In genomic region chr1:155973068-155973718, GRCm38 (mm10) we compare ENCODE assay signal across 8 mouse cellular contexts. TPM values are rescaled to one million over a fixed set of nuclear protein-coding genes. Genes with fewer than 3 reads are reported as not detected.
A peak's percentile ranks its signal among the peaks of the same experiment; 100 is the strongest.
DNase-seq lines count a peak whose midpoint lies in the region; ATAC-seq and TF ChIP-seq lines count a peak whose summit lies in the region.

Cep350 (minus strand) TSS chr1:155973255.

- no peaks in the 10 kb centered on the region; the same call in 1 of the 2 replicates for H3K27me3 ChIP-seq in hindbrain, embryonic 10.5 days (ENCODE audit: insufficient read depth, poor library complexity, severe bottlenecking)
- no peaks in the 10 kb centered on the region for H3K27me3 ChIP-seq in lung, postnatal 0 days (replicated peaks; ENCODE audit: insufficient read depth, low read length)

- no peak for TF ChIP-seq CTCF in lung, postnatal 0 days (IDR thresholded peaks at IDR 0.05)

- peaks cover 31% of the 10 kb centered on the region for H3K4me1 ChIP-seq in hindbrain, embryonic 10.5 days (replicated peaks)
- no peaks in the 10 kb centered on the region for H3K4me1 ChIP-seq in lung, postnatal 0 days (ENCODE audit: insufficient read depth, low read depth, low read length)

- no peak for TF ChIP-seq EP300 in lung, postnatal 0 days (IDR thresholded peaks at IDR 0.05)

- H3K36me3 ChIP-seq in hindbrain, embryonic 10.5 days, result no peaks in the 10 kb centered on the region
- no peaks in the 10 kb centered on the region for H3K36me3 ChIP-seq in lung, postnatal 0 days (ENCODE audit: insufficient read depth, low read length)

- WGBS in hindbrain, embryonic 10.5 days, result under 1% methylated on average over 48 of the region's 57 CpGs
- 3% methylated on average over 43 of the region's 57 CpGs for WGBS in lung, postnatal 0 days

- DNase-seq in MN1 (ENCODE audit: low spot score), result peak; percentile 99
- DNase-seq in cerebellum, adult 9-10 months, result peak; percentile 97
- DNase-seq in hindbrain, embryonic 10.5 days (ENCODE audit: low spot score), result peak; percentile 99
- DNase-seq in layer of hippocampus, adult 9-11 months, result peak; percentile 97
- DNase-seq in lung, postnatal 0 days (ENCODE audit: low spot score), result peak; percentile 99
- peak; percentile 89 for DNase-seq in ovary, postnatal 14 days (ENCODE audit: low spot score)
- peak; percentile 96 for DNase-seq in thymus, postnatal 14 days

- peak within 1 kb of the TSS; percentile 96 for H3K9ac ChIP-seq in lung, postnatal 0 days (replicated peaks; ENCODE audit: low read depth)

- H3K9me3 ChIP-seq in hindbrain, embryonic 10.5 days, result no peaks in the 10 kb centered on the region
- H3K9me3 ChIP-seq in lung, postnatal 0 days (ENCODE audit: low read length), result no peaks in the 10 kb centered on the region

- H3K27ac ChIP-seq in hindbrain, embryonic 10.5 days, result peak within 1 kb of the TSS; percentile 96
- peak within 1 kb of the TSS; percentile 97 for H3K27ac ChIP-seq in lung, postnatal 0 days (ENCODE audit: low read length)

- peak within 1 kb of the TSS; percentile 79 for H3K4me2 ChIP-seq in lung, postnatal 0 days (replicated peaks; ENCODE audit: low read depth, low read length)

- H3K4me3 ChIP-seq in hindbrain, embryonic 10.5 days, result peak within 1 kb of the TSS; percentile 87
- H3K4me3 ChIP-seq in lung, postnatal 0 days (ENCODE audit: low read depth, low read length), result peak within 1 kb of the TSS; percentile 99

- peak; percentile 97 for ATAC-seq in frontal cortex, adult (ENCODE audit: low TSS enrichment)
- ATAC-seq in lung, postnatal 0 days, result peak; percentile 98

RNA-seq across cellular contexts. Expression of gene Cep350, which starts in this region (rescaled TPM):
- polyA plus RNA-seq in hindbrain, embryonic 10.5 days (2016; fragmentation: Nextera tagmentation; extraction: Ambion mirVana), result 6.5 and 7.0 TPM in 2 replicates
- 9.3 and 11.0 TPM in 2 replicates for polyA plus RNA-seq in lung, postnatal 0 days (2015; fragmentation: Nextera tagmentation; extraction: Ambion mirVana)

Comparison
In these comparisons a context has a peak if more than half of its experiments do, and no peak if none do; other contexts are left out.
1. Peak in every context shown above with its lines: DNase-seq, ATAC-seq, H3K4me3 ChIP-seq and H3K27ac ChIP-seq.